Mouse (Mus musculus): ENCODE results near the gene Tvp23b. TPM values are rescaled to one million over a fixed set of nuclear protein-coding genes. Genes with fewer than 3 reads are reported as not detected.

Gene Tvp23b
- total RNA-seq, 2 experiments from 2014 or later, result 34.8 to 36.7 TPM

DNA sequence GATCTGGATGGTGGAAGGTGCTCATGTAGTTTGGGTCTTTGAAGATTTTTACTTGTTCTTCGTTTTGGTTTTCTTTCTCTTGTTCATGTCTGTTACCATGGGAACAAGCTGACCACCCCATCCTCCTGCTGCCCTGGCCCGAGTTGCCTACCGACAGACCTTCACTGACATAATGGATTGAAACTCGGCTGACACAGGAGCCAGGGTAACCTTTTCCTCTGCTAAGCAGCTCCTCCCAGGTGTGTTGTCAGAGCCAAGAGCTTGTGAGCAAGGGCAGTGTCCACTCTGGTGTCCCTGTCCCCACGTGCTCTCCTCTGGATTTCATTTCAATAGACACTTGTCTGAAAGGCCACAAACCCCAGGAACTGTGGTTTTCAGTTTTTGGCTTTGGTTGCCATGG is 59.7 kb downstream of the Tvp23b start:
- no peak for DNase-seq (ENCODE audit: low spot score in 2 of 2)

DNA sequence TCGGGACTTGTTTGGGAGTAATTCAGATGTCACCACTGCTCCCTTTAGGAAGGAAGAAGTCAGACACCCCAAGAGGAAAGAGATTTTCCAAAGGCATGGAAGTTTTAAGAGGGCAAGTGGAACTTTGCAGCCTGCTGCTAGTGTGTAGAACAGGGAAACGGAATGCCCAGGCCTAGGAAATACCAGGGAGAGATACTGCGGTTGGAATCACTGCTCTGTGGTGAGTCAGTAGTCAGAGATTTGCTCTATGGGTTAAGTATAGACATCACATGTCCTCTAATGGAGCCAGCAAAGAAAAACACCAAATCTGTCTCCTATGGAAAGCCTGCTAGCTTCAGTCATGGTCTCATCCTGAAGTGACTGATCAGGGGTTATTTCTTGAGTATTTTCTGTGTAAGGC is 60.9 kb downstream of the Tvp23b start:
- no peak for DNase-seq (ENCODE audit: low spot score in 2 of 2)

DNA sequence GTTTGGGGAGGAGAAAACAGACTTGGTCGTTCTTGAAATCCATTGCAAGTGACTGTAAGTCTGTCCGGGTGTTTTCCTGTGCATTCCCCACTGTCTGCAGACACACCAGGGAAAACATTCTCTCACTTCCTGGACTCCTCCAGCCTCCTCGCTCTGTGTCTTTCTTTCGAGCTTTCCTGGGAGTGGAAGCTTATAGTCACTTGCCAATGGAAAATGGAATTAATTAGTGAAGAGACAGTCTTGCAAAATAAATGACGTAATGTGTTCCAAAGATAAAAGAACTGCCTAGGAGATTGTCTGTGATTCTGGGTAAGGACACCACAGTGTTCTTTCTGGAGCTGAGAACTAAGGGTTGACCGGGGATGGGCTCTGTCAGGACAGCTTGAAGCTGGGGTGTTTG is 64.3 kb downstream of the Tvp23b start:
- no peak for DNase-seq (ENCODE audit: low spot score in 2 of 2)

DNA sequence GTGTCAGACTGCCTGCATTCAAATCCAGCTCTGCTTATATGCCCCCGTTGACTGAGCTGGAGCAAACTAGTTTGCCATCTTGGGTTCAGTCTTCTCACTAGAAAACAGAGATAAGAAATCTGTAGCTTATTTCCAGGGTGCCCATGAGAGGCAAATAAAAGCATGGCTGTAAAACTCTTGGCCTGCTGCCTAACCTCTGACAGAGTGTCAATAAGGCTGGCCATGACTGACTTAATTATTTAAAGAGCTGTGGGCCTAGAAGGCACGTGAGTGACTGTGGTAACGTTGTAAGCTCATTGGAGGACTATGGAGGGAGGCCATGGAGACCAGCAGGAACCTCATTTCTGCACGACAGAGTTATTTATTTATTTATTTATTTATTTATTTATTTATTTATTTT is 66.3 kb downstream of the Tvp23b start:
- DNase-seq (ENCODE audit: low spot score in 2 of 2), result no peak

DNA sequence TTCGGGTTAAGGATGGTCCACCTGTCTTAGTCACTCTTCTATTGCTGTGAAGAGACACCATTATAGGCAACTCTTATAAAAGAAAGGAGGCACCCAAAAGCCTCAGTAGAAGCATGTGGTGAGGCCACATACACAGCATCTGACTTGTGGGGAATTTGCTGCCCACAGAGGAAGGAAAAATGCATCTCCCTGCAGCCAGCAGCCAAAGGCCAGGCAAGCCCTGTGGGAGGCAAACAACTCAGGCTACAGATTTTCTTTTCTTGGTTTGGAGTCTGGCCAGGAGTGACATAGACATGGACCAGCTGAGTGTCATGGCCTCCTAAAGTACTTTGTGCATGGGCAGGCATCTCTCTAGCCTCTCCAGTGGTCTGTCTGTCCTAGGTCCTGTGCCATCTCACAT is 70.3 kb downstream of the Tvp23b start:
- DNase-seq (ENCODE audit: low spot score in 2 of 2), result no peak

DNA sequence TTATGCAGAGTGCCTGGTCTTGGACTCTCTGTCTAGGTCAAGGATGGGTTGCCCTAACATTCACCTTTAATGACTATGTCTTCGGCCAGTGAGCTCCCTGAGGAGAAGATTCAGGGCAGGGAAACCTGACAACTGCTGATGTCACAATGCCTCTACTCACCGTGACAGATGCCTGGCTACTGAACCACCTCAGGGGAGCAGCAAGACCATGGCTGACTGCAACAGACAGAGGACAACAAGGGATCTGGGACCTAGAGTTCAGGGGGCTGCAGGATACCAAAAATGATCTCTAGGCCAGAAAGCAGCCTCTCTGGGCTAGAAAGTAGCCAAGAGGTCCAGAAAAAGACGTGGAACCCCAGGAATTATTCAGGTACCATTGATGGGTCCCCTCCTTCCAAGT is 71.8 kb downstream of the Tvp23b start, which contains the start of gene Cdrt4:
Gene Cdrt4, plus strand, starts transcription at position 182 of the 400 bp plus-strand sequence.
- DNase-seq (ENCODE audit: low spot score in 2 of 2), result no peak

DNA sequence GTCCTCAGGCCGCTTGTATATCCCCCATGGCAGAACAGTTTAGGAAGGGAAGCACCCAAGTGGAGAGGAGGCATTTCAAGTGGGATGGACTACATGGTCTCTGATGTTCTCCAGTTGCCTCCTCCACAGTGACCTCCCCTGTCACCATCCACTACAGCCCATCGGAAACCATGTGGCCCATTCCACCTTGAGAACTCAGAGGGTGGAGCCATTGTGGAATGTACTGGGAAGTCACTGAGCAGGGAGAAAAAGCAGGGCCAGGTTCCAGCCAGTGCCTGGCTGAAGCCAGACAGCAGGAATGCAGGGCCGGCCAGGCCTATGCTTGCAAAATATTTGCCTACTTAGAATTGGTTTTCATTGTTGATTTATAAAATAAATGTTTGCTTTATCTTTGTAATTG is 75.5 kb downstream of the Tvp23b start:
- no peak for DNase-seq (ENCODE audit: low spot score in 2 of 2)

DNA sequence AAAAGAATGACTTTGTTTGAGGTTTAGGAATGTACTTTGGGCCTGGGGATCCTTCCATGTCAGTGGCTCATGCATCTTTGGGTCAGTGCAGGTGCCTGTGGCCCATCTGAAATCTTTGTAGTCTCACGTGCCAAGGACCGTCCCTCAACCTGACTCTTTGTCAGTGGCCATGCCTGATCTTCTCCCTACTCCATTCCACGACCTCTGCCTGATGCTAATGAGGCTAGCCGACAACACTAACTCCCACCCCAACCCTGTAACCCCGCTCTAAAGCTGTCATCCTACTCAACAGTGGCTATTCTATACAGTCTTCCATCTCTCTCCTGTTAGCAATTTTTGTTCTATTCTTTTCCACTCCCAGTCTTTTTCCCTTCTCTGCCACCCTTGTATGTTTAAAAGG is 75.9 kb downstream of the Tvp23b start:
- DNase-seq (ENCODE audit: low spot score in 2 of 2), result no peak

DNA sequence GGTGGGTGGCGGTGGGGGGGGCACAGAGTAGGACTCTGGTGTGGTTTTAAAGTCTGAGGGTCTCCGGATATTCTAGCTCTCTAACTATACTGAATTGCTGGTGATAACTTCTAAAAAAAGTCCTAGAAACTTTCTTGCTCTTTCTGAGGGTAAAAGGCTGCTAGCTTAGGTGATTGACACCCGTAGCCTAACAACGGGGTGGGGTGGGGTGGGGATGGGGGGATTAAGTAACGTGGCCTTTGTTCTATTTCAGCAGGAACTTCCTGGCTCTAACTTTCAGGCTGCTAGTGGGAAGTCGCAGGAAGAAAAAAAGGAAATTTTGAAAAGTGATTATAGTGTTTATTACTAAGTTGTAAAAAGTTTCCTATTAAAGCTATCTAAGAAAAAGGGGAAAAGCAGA is 76.5 kb downstream of the Tvp23b start:
- DNase-seq (ENCODE audit: low spot score in 2 of 2), result no peak

DNA sequence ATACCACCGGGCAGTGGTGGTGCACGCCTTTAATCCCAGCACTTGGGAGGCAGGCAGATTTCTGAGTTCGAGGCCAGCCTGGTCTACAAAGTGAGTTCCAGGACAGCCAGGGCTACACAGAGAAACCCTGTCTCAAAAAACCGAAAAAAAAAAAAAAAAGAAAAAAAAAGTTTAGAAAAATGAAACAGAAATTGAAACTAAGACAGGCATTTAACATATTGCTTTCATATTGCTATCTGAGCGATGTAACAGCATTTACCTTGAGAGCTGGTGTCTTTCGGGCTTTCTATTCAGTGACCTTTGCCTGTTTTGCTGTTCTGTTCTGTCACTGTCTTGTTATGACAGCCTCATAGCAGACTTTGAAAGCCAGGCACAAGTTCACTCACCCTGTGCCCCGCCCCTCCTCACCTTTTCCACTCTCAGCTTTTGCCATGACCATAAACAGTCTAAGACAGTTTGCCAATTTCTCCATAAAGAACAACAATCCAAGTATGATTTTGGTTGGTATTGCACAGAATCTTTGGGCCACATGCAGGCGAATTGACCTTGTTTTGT is 78.4 kb downstream of the Tvp23b start:
- DNase-seq (ENCODE audit: low spot score in 2 of 2), result no peak

DNA sequence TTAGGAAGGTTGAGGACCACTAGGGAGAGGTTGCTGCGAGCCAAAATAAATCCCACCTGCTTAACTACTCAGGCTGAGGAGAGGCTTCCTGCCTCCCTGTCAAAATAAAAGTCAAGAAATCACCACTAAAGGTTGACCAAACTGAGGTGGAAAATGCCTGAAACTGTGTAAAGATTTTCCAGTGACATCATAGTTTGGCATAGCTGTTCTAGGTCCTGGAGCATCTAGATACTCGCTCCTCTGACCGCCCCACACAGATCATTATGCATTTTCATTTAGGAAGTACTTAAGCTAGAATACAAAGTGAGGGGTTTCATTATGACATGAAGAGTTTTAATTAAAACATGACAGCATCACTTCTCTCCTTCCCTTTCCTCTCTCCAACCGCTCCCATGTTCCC is 84.0 kb downstream of the Tvp23b start:
- no peak for DNase-seq (ENCODE audit: low spot score in 2 of 2)

DNA sequence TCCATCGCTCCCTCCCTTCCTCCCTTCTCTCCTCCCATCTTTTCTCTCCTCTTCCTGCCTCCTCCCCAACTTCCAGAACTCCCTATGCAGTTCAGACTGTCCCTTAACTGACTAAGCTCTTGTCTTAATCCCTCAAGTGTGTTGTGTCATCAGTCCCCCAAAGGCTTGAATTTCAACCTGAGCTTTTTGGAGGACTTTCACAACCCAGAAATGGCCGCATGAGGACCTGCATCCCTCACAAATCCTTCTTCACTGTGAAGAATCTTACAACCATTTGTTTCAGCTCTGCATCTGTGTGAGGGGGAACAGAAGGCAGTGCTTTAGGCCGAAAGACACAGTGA is 87.1 kb downstream of the Tvp23b start:
- DNase-seq (ENCODE audit: low spot score in 2 of 2), result no peak

Other genes starting within 250 kb of the Tvp23b start
- 10 to 100 TPM; 24.2 to 28.0 TPM for gene Lrrc75a, start 230.9 kb upstream of the Tvp23b start, total RNA-seq (2021)
- gene Mmgt2, start 230.8 kb upstream of the Tvp23b start, total RNA-seq (2021), result 10 to 100 TPM; 23.7 to 24.0 TPM
- gene Zfp287, start 147.6 kb upstream of the Tvp23b start, total RNA-seq (2021), result 10 to 100 TPM; 16.8 to 17.2 TPM
- not detected for gene Gm10428, start 126.4 kb upstream of the Tvp23b start, total RNA-seq (2021)
- gene Zfp286, start 90.0 kb upstream of the Tvp23b start, total RNA-seq (2021), result 10 to 100 TPM; 17.8 to 19.5 TPM
- gene Trim16, start 59.2 kb upstream of the Tvp23b start, total RNA-seq (2021), result 1 to 10 TPM; 2.4 to 2.6 TPM
- under 1 TPM; 0.47 to 0.74 TPM for gene Fbxw10, start 32.4 kb upstream of the Tvp23b start, total RNA-seq (2021)
- gene Cdrt4, start 71.7 kb downstream of the Tvp23b start, total RNA-seq (2021), result not detected
- not detected for gene Tekt3, start 182.2 kb downstream of the Tvp23b start, total RNA-seq (2021)
- gene Pmp22, start 249.5 kb downstream of the Tvp23b start, total RNA-seq (2021), result 10 to 100 TPM; 29.8 to 31.3 TPM